Mouse (Mus musculus): ENCODE measurements around the gene Mettl8.

Mettl8 gene

GRCm38 (mm10) chr2:71033987-71034386 lies 21.4 kb downstream of the Mettl8 start:
- no peak for DNase-seq (ENCODE audit: low read depth, low spot score)

GRCm38 (mm10) chr2:71033014-71033413 lies 22.4 kb downstream of the Mettl8 start:
- DNase-seq (ENCODE audit: low read depth, low spot score), result no peak

- no peak for DNase-seq (ENCODE audit: low read depth, low spot score)
These were observed 23.2 kb downstream of the Mettl8 start for GRCm38 (mm10) chr2:71031973-71032794.

DNA sequence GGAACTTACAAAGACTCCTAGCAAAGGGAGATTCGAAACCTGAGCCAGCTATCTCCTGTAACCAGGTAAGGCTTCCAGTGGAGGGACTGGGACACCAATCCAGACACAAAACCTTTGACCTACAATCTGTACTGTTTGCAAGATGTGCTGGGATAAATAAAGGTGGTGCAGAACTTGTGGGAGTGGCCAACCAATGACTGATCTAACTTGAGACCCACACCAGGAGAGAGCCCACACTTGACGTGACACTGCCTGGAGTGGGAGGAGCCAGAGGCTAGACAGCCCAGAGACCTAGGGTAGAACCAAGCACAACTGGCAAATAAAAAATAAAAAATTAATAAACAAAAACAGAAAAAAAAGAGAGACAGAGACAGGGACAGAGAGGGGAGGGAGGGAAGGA lies 24.7 kb downstream of the Mettl8 start:
- no peak for DNase-seq (ENCODE audit: low read depth, low spot score)

DNA sequence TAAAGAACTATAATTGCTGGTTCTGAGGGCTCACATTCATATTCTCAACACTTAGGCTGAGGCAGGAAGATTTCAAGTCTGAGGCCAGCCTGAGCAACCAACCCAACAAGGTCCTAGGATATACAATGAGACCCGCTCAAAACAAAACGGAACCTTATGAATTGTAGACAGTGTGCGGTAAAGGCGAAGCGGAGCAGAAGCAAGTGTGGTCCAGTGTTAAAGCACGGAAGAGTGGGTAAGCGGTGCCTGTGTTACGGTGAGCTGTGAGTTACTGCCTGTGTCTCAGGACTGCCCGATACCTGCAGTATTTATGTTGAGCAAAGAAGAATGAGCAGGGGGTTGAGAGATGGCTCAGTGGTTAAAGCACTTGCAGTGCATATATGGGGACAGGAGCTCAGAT lies 27.8 kb downstream of the Mettl8 start:
- DNase-seq (ENCODE audit: low read depth, low spot score), result no peak

DNA sequence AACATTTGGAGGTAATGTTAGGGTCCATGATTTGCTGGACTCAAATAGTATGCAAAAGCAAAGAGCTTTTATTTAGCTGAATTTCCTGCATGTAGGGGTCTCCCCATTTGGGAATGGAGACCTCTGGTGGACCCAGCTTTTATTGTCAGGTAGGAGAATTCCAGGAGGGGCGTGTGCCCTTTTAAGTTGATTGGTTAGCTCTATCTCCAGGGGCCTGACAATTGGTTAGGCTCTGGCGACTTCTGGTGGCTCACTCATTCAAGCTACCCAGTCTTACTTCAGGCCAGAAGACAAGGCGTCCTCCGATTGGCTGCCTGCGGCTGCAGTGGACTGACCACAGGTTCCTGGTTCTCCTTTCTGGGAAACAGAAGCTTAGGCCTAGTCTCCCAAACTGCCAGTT lies 28.6 kb downstream of the Mettl8 start:
- peak; percentile 16 for DNase-seq (ENCODE audit: low read depth, low spot score)

DNA sequence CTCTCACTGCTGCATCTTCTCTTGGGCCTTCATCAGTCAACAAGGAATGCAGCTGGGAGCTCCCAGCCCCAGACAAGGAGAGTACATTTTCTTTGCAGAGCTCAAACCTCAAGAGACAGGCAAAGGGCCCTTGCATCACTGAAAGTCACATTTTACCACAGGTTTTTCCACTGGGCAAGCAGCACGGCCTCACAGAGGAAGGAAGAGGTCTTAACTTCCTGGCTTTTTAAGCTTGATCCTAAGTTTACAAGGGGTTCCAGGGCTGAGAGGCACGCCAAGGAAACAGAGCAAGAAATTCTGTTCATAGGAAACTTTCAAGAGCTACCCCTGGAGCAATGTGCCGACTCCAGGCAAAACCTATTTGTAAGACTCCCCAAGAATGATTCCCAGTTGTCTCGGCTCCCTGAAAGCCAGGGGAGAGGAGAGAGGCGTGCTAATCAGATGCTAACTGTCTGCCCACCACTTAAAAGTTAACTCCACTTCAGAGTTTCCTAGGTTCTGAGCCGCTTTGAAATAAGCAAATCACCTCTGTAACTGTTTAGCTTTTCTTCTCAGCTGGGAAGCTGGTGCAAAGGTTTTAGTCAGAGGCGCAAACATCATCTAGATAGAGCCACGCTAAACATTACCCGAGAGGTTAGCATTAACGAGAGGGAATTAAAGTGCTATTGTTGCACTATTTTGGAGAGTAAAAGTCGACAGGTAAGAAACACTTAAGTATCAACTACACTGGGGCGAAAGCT lies 29.6 kb downstream of the Mettl8 start:
- DNase-seq (ENCODE audit: low read depth, low spot score), result no peak

DNA sequence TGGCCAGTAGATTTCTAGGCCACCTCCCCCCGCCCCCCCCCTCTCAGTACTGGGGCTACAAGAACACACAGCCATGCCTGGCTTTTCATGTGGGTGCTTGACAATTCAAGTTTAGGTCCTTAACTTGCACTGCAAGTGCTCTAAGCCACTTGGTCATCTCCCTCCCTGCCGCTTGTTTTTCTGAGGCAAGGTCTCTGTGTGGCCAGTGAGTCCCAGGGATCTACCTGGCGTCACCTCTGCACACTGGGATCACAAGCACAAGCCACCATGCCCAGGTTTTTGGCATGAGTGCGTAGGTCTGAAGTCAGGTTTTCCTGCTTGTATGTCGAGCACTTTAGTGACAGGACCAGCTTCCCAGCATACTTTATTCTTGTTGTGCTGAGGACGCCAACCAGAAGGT lies 31.4 kb downstream of the Mettl8 start:
- DNase-seq (ENCODE audit: low read depth, low spot score), result no peak

- DNase-seq (ENCODE audit: low read depth, low spot score), result no peak
These were observed 32.4 kb downstream of the Mettl8 start for GRCm38 (mm10) chr2:71022991-71023390.

GRCm38 (mm10) chr2:71020674-71021073 lies 34.7 kb downstream of the Mettl8 start:
- DNase-seq (ENCODE audit: low read depth, low spot score), result no peak

DNA sequence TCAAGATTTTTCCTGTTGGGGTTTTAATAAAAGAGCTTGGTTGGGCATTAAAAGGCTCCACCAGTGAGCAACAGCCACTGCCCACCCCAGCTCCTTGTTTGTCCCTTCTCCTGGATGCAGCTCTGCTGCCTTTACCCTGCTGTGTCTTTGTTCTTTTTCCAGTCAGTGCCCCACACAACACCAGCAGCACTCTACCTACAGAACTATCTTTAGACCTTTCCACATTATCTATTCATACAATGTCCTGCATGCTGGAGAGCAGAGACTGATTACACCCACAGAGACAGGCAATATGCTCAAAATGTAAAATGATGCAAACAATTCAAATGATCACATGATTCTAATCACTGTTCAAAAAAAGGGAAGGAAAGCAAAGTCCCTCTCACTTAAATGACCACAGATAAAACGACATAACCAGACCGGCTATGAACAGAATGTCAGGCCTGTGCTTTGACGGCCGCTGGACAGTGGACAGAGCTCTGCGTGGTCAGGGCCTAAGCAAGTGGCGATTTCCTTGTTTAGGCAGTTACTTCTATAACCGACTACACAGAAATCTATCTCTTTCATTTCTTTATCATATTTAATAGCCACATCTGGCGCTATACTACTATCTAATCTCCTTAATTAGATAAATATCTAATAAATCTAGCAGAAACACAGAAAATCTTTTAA lies 35.5 kb downstream of the Mettl8 start:
- DNase-seq (ENCODE audit: low read depth, low spot score), result no peak

DNA sequence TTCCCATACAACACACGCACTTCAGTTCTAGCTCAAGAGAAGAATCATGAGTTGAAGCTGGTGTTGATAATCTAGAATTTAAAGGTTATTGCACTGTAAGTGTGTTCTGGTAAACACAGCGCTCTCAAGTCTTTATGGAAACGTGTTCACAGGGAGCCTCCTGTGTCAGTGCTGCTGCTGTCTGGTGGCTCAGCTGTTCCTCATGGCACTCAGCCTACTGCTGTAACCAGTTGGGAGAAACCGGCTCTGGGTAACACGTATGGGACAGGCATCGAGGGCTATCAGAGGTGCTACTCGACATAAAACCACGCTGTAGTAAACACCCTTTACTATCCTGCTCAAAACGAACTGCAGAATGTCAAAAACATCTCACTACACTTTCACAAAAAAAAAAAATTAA lies 36.1 kb downstream of the Mettl8 start:
- no peak for DNase-seq (ENCODE audit: low read depth, low spot score)

- DNase-seq (ENCODE audit: low read depth, low spot score), result no peak
These were observed 41.9 kb downstream of the Mettl8 start for GRCm38 (mm10) chr2:71013521-71013920.

GRCm38 (mm10) chr2:71011816-71012215 lies 43.6 kb downstream of the Mettl8 start:
- no peak for DNase-seq (ENCODE audit: low read depth, low spot score)

DNA sequence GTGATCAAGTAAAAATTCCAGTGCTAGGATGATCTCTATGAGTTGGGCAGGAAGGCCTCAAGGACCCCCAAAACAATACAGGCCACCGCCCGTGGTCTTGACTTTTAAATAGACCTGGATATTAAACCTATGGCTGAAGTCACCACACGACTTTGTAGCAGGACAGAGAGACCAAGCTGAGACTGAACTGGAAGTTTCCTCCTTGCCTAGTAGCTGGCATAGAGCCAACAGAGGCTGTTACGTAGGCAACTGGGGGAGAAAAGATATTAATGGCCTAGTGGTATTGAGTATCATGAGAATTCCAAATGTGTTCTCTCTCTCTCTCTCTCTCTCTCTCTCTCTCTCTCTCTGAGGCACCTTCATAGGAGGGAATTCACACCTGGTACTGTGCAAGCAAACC lies 51.0 kb downstream of the Mettl8 start:
- no peak for DNase-seq (ENCODE audit: low read depth, low spot score)

- DNase-seq (ENCODE audit: low read depth, low spot score), result no peak
These were observed 52.9 kb downstream of the Mettl8 start for GRCm38 (mm10) chr2:71002509-71002908.

DNA sequence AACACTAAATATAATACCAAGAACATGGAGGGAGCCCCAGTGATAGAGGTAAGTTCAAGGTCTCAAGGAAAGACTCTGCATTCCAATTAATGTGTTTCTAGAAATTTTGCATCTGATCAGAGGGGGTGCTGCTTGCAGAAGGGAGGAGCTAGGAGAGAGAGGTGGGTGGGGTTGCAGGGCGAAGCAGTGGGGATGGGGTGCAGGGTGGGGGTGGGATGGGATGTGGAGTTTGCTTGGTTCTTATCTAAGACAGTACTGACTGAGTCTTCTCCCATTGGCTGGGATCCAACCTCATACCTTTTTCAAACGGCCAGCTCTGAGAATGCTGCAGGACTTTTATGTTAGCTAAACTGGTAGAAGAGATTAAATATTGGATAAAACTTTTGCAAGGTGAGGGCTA lies 56.6 kb downstream of the Mettl8 start:
- no peak for DNase-seq (ENCODE audit: low read depth, low spot score)

- no peak for DNase-seq (ENCODE audit: low read depth, low spot score)
These were observed 58.9 kb downstream of the Mettl8 start for GRCm38 (mm10) chr2:70996438-70996837.

DNA sequence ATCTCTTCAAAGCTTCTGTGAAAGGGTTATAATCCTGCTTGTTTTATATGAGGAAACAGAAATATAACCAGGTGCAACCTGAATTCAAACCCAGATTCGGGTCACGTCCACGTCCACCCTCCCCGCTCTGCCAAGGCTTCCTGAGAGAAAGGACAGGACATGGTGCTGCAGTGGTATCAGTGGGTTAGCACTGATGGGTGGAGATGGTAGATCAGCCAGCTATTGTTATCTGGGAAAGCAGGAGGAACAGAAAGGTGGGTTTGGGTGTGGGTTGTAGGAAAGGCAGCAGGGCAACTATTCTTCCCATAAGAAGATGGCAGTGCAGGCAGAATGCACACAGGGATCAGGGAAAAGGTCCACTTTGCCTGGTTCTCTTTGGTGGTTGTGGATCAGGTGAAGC lies 59.5 kb downstream of the Mettl8 start:
- no peak for DNase-seq (ENCODE audit: low read depth, low spot score)

- no peak for DNase-seq (ENCODE audit: low read depth, low spot score)
These were observed 61.6 kb downstream of the Mettl8 start for GRCm38 (mm10) chr2:70993740-70994139.

GRCm38 (mm10) chr2:70992715-70993114 lies 62.7 kb downstream of the Mettl8 start:
- no peak for DNase-seq (ENCODE audit: low read depth, low spot score)

DNA sequence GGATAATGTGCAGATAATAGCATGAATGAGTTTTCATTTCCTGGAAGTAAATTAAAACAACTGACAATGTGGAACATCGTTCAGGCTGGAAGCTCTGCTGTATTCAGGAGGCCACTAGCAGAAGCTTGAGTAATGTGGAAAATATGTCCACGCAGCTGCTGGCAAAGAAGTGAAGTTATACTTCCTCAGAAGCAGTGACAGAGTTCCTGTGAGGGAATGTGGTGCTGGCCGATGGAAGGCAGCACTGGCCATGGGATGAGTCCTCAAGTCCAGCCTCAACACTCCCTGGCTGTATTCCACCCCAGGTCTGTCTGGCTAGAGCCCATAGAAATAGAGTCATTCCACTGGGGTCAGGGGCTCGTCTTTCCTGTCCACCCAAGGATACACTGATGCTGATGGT lies 65.2 kb downstream of the Mettl8 start:
- no peak for DNase-seq (ENCODE audit: low read depth, low spot score)
